Comparison of ENCODE assay signal across 16 mouse cellular contexts in genomic region chr13:42889516-42890474, GRCm38 (mm10).
DNase-seq lines count a peak whose midpoint lies in the region; ATAC-seq lines count a peak whose summit lies in the region.
"Had no signal": no experiment of that assay in that cellular context is flagged by ENCODE, and none has a peak within 500 bp of the region (broad histone marks: within the 10 kb centered on the region; RNA-seq: fewer than 3 reads in every experiment).

No protein-coding gene starts in this region.

- no peak for DNase-seq in hindbrain, embryonic 14.5 days (ENCODE audit: low spot score)
- DNase-seq in Muller cell, postnatal 12 days (ENCODE audit: inconsistent ontology term) = peak; percentile 88
- DNase-seq in lung, adult 18-20 months = peak; percentile 57 to 71
- DNase-seq in lung, postnatal 4 days = peak; percentile 34 to 45
- DNase-seq in neural tube, embryonic 10.5 days (ENCODE audit: extremely low spot score, low spot score) = no peak
- DNase-seq in layer of hippocampus, postnatal 14 days (ENCODE audit: low spot score in 2 of 2) = no peak
- DNase-seq: adrenal gland, postnatal 10 days; cerebellum, adult 9-10 months; embryo, embryonic 11 days; gastrocnemius, postnatal 25 days; heart, postnatal 36 days; kidney, adult 8-10 months; thymus, adult 2 months had no signal

- no peaks in the 10 kb centered on the region for H3K27me3 ChIP-seq in hindbrain, embryonic 14.5 days (ENCODE audit: control insufficient read depth, insufficient read depth, low read length)
- H3K27me3 ChIP-seq in hindbrain, embryonic 12.5 days = no peaks in the 10 kb centered on the region
- H3K27me3 ChIP-seq: liver, embryonic 12.5 days had no signal

- 0 out of 2 replicates have a peak overlapping the region, but pooled peaks have one; percentile 5 for H3K27ac ChIP-seq in hindbrain, embryonic 14.5 days
- no peak overlapping the region for H3K27ac ChIP-seq in hindbrain, embryonic 12.5 days
- H3K27ac ChIP-seq: liver, embryonic 12.5 days had no signal

- no peak overlapping the region for H3K4me3 ChIP-seq in hindbrain, embryonic 14.5 days (replicated peaks; ENCODE audit: low read length)
- H3K4me3 ChIP-seq in hindbrain, embryonic 12.5 days = no peak overlapping the region
- H3K4me3 ChIP-seq: liver, embryonic 12.5 days; myocyte had no signal

- H3K9me3 ChIP-seq in hindbrain, embryonic 14.5 days (ENCODE audit: control insufficient read depth, low read length) = no peaks in the 10 kb centered on the region
- no peaks in the 10 kb centered on the region for H3K9me3 ChIP-seq in hindbrain, embryonic 12.5 days (replicated peaks)
- H3K9me3 ChIP-seq: liver, embryonic 12.5 days had no signal

- no peak for ATAC-seq in hindbrain, embryonic 14.5 days (ENCODE audit: low FRiP score)
- ATAC-seq in hindbrain, embryonic 12.5 days (ENCODE audit: low FRiP score) = no peak
- ATAC-seq: liver, embryonic 12.5 days had no signal

- no peaks in the 10 kb centered on the region for H3K36me3 ChIP-seq in hindbrain, embryonic 14.5 days (replicated peaks; ENCODE audit: control insufficient read depth, insufficient read depth)
- no peaks in the 10 kb centered on the region for H3K36me3 ChIP-seq in hindbrain, embryonic 12.5 days
- H3K36me3 ChIP-seq: liver, embryonic 12.5 days had no signal

- H3K4me1 ChIP-seq in hindbrain, embryonic 14.5 days (replicated peaks; ENCODE audit: control insufficient read depth, insufficient read depth, low read length) = no peaks in the 10 kb centered on the region
- H3K4me1 ChIP-seq in hindbrain, embryonic 12.5 days = no peaks in the 10 kb centered on the region
- H3K4me1 ChIP-seq: liver, embryonic 12.5 days had no signal

- H3K9ac ChIP-seq in hindbrain, embryonic 14.5 days = no peak overlapping the region
- no peak overlapping the region for H3K9ac ChIP-seq in hindbrain, embryonic 12.5 days
- H3K9ac ChIP-seq: liver, embryonic 12.5 days had no signal

- WGBS in hindbrain, embryonic 14.5 days = 76% methylated on average over 12 of the region's 12 CpGs
- 82% methylated on average over 12 of the region's 12 CpGs for WGBS in hindbrain, embryonic 12.5 days

- no peak overlapping the region for H3K4me2 ChIP-seq in hindbrain, embryonic 14.5 days (replicated peaks)
- H3K4me2 ChIP-seq in hindbrain, embryonic 12.5 days (replicated peaks) = no peak overlapping the region
- H3K4me2 ChIP-seq: liver, embryonic 12.5 days had no signal

Comparison
In these comparisons a context has a peak if more than half of its experiments do, and no peak if none do; other contexts are left out.
1. DNase-seq: peak in Muller cell, postnatal 12 days (single experiment), lung, adult 18-20 months (2 of 2) and lung, postnatal 4 days (2 of 2); none in hindbrain, embryonic 14.5 days (single experiment), neural tube, embryonic 10.5 days (single experiment) and layer of hippocampus, postnatal 14 days (0 of 2).